Mouse (Mus musculus) stomach, embryonic 14.5 days (tissue): ENCODE results near the gene Yeats4. TPM values are rescaled to one million over a fixed set of nuclear protein-coding genes. Genes with fewer than 3 reads are reported as not detected.

Experiments used
- ATAC-seq: fragments of 200-750 bp; cut with Nextera tagmentation; 2 replicates; pipeline ENCODE4 v1.8.0; 2017; ENCODE audit warnings: low read depth, moderate TSS enrichment; ENCODE audit not compliant: insufficient number of reproducible peaks, insufficient read depth, low FRiP score
- H3K27ac ChIP-seq: fragments of 300-500 bp; sonication (generic); 2 replicates; pipeline ENCODE4 v1.5.1; 2014; ENCODE audit warnings: mild to moderate bottlenecking, low read length, moderate library complexity, mixed read lengths
- H3K27me3 ChIP-seq: fragments of 300-500 bp; sonication (generic); 2 replicates; pipeline ENCODE4 v1.6.1; 2014; ENCODE audit warnings: low read length, control low read depth, mixed read lengths; ENCODE audit not compliant: control insufficient read depth, insufficient read depth
- H3K36me3 ChIP-seq: fragments of 300-500 bp; sonication (generic); 2 replicates; pipeline ENCODE4 v1.6.1; 2014; ENCODE audit warnings: mild to moderate bottlenecking, control low read depth, low read length, moderate library complexity, mixed read lengths; ENCODE audit not compliant: control insufficient read depth, insufficient read depth
- H3K4me1 ChIP-seq: fragments of 300-500 bp; sonication (generic); 2 replicates; pipeline ENCODE4 v1.6.1; 2014; ENCODE audit warnings: low read length, control low read depth, mixed read lengths; ENCODE audit not compliant: control insufficient read depth, insufficient read depth
- H3K4me2 ChIP-seq: fragments of 300-500 bp; sonication (generic); replicated peaks from 2 replicates; pipeline ENCODE4 v1.6.1; 2014; ENCODE audit warnings: low read depth, low read length, control low read depth
- H3K4me3 ChIP-seq: fragments of 300-500 bp; sonication (generic); 2 replicates; pipeline ENCODE4 v1.5.1; 2014; ENCODE audit warnings: low read depth, low read length, control low read depth
- H3K9ac ChIP-seq: fragments of 300-500 bp; sonication (generic); replicated peaks from 2 replicates; pipeline ENCODE4 v1.6.1; 2014; ENCODE audit warnings: low read depth, mild to moderate bottlenecking, control low read depth, low read length, moderate library complexity, mixed read lengths
- H3K9me3 ChIP-seq: fragments of 300-500 bp; sonication (generic); 2 replicates; pipeline ENCODE4 v1.6.1; 2016; ENCODE audit warnings: low read depth, low read length, control low read depth; ENCODE audit not compliant: control insufficient read depth
- WGBS: fragments of 180-500 bp; shearing (Covaris S2); extraction: QIAGEN DNeasy Blood & Tissue Kit; methylation state at CpG from one replicate; pipeline ENCODE4 v1.1.7; 2014; 5-methylcytosine and 5-hydroxymethylcytosine counted together
- polyA plus RNA-seq: library from polyadenylated mRNA; unstranded; fragments of >200 nt; fragmentation: Nextera tagmentation; extraction: Ambion mirVana; gene quantifications from 2 replicates; pipeline ENCODE4 v1.2.1, GENCODE M21; 2014

Gene Yeats4
- polyA plus RNA-seq, result 75.8 and 81.6 TPM in 2 replicates

GRCm38 (mm10) chr10:117224102-117224990 lies at the start of gene Yeats4:
Yeats4 (minus strand) TSS chr10:117224507.
- Histone ChIP-seq H3K27me3 (no peaks in the 10 kb centered on the region), H3K36me3 (peaks cover 29% of the 10 kb centered on the region)
- WGBS, result 1% methylated on average over 63 of the region's 63 CpGs

GRCm38 (mm10) chr10:117272023-117272422 lies 47.7 kb upstream of the Yeats4 start:
- Histone ChIP-seq H3K36me3 (no peaks in the 10 kb centered on the region), H3K4me3 (no peak overlapping the region), H3K27me3 (no peaks in the 10 kb centered on the region), H3K27ac (no peak overlapping the region), H3K4me2 (no peak overlapping the region), H3K4me1 (no peaks in the 10 kb centered on the region), H3K9me3 (no peaks in the 10 kb centered on the region), H3K9ac (no peak overlapping the region)
- ATAC-seq, result no peak

More at GRCm38 (mm10) chr10:117224102-117224990, at the start of gene Yeats4:
- Histone ChIP-seq H3K4me3 (peak within 1 kb of the TSS; percentile 77), H3K4me2 (peak within 1 kb of the TSS; percentile 63), H3K9me3 (no peaks in the 10 kb centered on the region), H3K27ac (peak within 1 kb of the TSS; percentile 97), H3K4me1 (peaks cover 10% of the 10 kb centered on the region; the same call in 1 of the 2 replicates), H3K9ac (peak within 1 kb of the TSS; percentile 81)
- peak; percentile 95 for ATAC-seq

DNA sequence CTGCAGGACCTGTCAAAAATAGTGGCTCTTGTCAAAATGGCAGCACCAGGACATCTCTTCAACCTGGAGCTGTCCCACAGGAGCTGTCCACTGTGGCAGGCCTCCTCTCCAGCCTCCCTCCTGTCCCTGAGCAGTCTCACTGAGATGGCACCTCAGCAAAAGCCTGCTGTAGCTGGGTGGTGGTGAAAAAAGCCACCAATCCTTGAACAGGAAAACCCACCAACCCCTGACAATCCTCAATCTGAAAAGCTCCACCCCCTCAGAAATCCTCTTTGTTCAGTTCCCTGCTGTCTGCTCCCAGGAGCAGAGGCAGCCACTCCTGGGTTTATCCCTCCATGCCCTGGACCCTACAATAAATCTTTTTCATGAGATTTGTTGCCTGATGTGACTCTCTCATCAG lies 35.6 kb upstream of the Yeats4 start:
- no peak for ATAC-seq
- H3K4me2 ChIP-seq, result no peak overlapping the region
- no peak overlapping the region for H3K9ac ChIP-seq
- H3K36me3 ChIP-seq, result no peaks in the 10 kb centered on the region
- no peaks in the 10 kb centered on the region for H3K27me3 ChIP-seq
- H3K4me3 ChIP-seq, result no peak overlapping the region
- no peaks in the 10 kb centered on the region for H3K9me3 ChIP-seq
- H3K4me1 ChIP-seq, result no peaks in the 10 kb centered on the region
- H3K27ac ChIP-seq, result no peak overlapping the region

GRCm38 (mm10) chr10:117238603-117239002 lies 14.3 kb upstream of the Yeats4 start, which contains the start of gene 9530003J23Rik:
9530003J23Rik (minus strand) TSS chr10:117238703.
- Histone ChIP-seq H3K27ac (no peak within 1 kb of the TSS), H3K4me1 (no peaks in the 10 kb centered on the region), H3K9ac (no peak within 1 kb of the TSS), H3K36me3 (no peaks in the 10 kb centered on the region), H3K9me3 (no peaks in the 10 kb centered on the region), H3K4me2 (no peak within 1 kb of the TSS), H3K27me3 (no peaks in the 10 kb centered on the region), H3K4me3 (no peak within 1 kb of the TSS)
- 78% methylated on average over 12 of the region's 12 CpGs for WGBS
- no peak for ATAC-seq

- Histone ChIP-seq H3K4me3 (peak overlapping the region; percentile 7; the same call in 1 of the 2 replicates), H3K9ac (no peak overlapping the region), H3K9me3 (no peaks in the 10 kb centered on the region), H3K4me2 (peak overlapping the region; percentile 26), H3K4me1 (no peaks in the 10 kb centered on the region), H3K27me3 (no peaks in the 10 kb centered on the region), H3K27ac (no peak overlapping the region), H3K36me3 (no peaks in the 10 kb centered on the region)
- ATAC-seq, result no peak
- WGBS, result 33% methylated on average over 11 of the region's 11 CpGs
These were observed 11.6 kb upstream of the Yeats4 start for GRCm38 (mm10) chr10:117235866-117236265.

DNA sequence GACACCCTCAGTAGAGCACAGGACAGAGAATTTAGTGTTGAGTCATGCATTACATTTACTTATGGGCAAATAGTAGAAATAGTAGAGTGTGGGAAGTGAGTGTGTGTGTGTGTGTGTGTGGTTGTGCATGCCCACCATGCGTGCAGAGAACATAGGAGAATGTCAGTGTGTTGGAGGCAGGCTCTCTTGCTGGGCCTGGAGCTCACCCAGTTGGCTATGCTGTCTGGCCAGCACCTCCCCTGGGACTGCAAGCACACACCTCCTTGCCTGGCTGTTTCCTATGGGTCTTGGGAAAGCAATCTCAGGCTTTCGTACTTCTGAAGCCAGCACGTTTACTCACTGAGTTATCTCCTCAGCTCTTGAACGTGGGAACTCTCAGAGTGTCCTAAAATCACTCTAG lies 10.5 kb upstream of the Yeats4 start:
- no peaks in the 10 kb centered on the region for H3K4me1 ChIP-seq
- no peaks in the 10 kb centered on the region for H3K36me3 ChIP-seq
- no peak overlapping the region for H3K4me3 ChIP-seq
- H3K27me3 ChIP-seq, result no peaks in the 10 kb centered on the region
- ATAC-seq, result no peak
- H3K4me2 ChIP-seq, result no peak overlapping the region
- no peaks in the 10 kb centered on the region for H3K9me3 ChIP-seq
- no peak overlapping the region for H3K9ac ChIP-seq
- H3K27ac ChIP-seq, result no peak overlapping the region
- 63% methylated on average over 4 of the region's 4 CpGs for WGBS

- Histone ChIP-seq H3K9me3 (no peaks in the 10 kb centered on the region), H3K36me3 (no peaks in the 10 kb centered on the region), H3K4me3 (no peak overlapping the region), H3K9ac (no peak overlapping the region), H3K27ac (no peak overlapping the region), H3K4me2 (no peak overlapping the region), H3K27me3 (no peaks in the 10 kb centered on the region), H3K4me1 (no peaks in the 10 kb centered on the region)
- 0 out of 2 replicates have a peak, but pooled peaks have one; percentile 39 for ATAC-seq
- WGBS, result 68% methylated on average over 16 of the region's 16 CpGs
These were observed 5.5 kb upstream of the Yeats4 start for GRCm38 (mm10) chr10:117229826-117230225.

GRCm38 (mm10) chr10:117226002-117226401 lies 1.7 kb upstream of the Yeats4 start:
- 59% methylated on average over 3 of the region's 3 CpGs for WGBS
- H3K4me1 ChIP-seq, result peaks cover 10% of the 10 kb centered on the region; the same call in 1 of the 2 replicates
- no peak overlapping the region for H3K9ac ChIP-seq
- no peak overlapping the region for H3K4me2 ChIP-seq
- no peak for ATAC-seq
- no peak overlapping the region for H3K4me3 ChIP-seq
- peaks cover 14% of the 10 kb centered on the region for H3K36me3 ChIP-seq
- no peak overlapping the region for H3K27ac ChIP-seq
- H3K27me3 ChIP-seq, result no peaks in the 10 kb centered on the region
- H3K9me3 ChIP-seq, result no peaks in the 10 kb centered on the region
